Mouse (Mus musculus) heart, embryonic 11.5 days (tissue): ENCODE results near the gene Tbc1d5. TPM values are rescaled to one million over a fixed set of nuclear protein-coding genes. Genes with fewer than 3 reads are reported as not detected.

Experiments
- ATAC-seq: fragments of 200-750 bp; cut with Nextera tagmentation; replicated peaks from 2 replicates; pipeline ENCODE4 v1.8.0; 2017; ENCODE audit warnings: moderate library complexity; ENCODE audit not compliant: insufficient number of reproducible peaks, low FRiP score, low TSS enrichment
- H3K27ac ChIP-seq: fragments of 300-500 bp; sonication (generic); 2 replicates; pipeline ENCODE4 v1.5.1; 2014; ENCODE audit warnings: mild to moderate bottlenecking, low read depth, low read length
- H3K27me3 ChIP-seq: fragments of 300-500 bp; sonication (generic); 2 replicates; pipeline ENCODE4 v1.6.1; 2014; ENCODE audit warnings: mild to moderate bottlenecking, low read length, mixed read lengths; ENCODE audit not compliant: control insufficient read depth, insufficient read depth
- H3K36me3 ChIP-seq: fragments of 300-500 bp; sonication (generic); 2 replicates; pipeline ENCODE4 v1.6.1; 2014; ENCODE audit warnings: mild to moderate bottlenecking, low read length, moderate library complexity, mixed read lengths; ENCODE audit not compliant: control insufficient read depth, insufficient read depth
- H3K4me1 ChIP-seq: fragments of 300-500 bp; sonication (generic); 2 replicates; pipeline ENCODE4 v1.6.1; 2014; ENCODE audit warnings: low read length; ENCODE audit not compliant: control insufficient read depth, insufficient read depth
- H3K4me2 ChIP-seq: fragments of 300-500 bp; sonication (generic); 2 replicates; pipeline ENCODE4 v1.6.1; 2014; ENCODE audit warnings: mild to moderate bottlenecking, moderate library complexity
- H3K4me3 ChIP-seq: fragments of 300-500 bp; sonication (generic); 2 replicates; pipeline ENCODE4 v1.5.1; 2014; ENCODE audit warnings: low read depth, low read length
- H3K9ac ChIP-seq: fragments of 300-500 bp; sonication (generic); 2 replicates; pipeline ENCODE4 v1.6.1; 2014; ENCODE audit warnings: mild to moderate bottlenecking, low read depth, low read length, moderate library complexity
- H3K9me3 ChIP-seq: fragments of 300-500 bp; sonication (generic); replicated peaks from 2 replicates; pipeline ENCODE4 v1.6.1; 2016; ENCODE audit warnings: low read length; ENCODE audit not compliant: control insufficient read depth
- WGBS: fragments of 180-500 bp; shearing (Covaris S2); extraction: QIAGEN DNeasy Blood & Tissue Kit; methylation state at CpG from one replicate; pipeline ENCODE4 v1.1.7; 2014; ENCODE audit not compliant: insufficient replicate concordance; 5-methylcytosine and 5-hydroxymethylcytosine counted together
- polyA plus RNA-seq: library from polyadenylated mRNA; unstranded; fragments of >200 nt; fragmentation: Nextera tagmentation; extraction: Ambion mirVana; gene quantifications from 2 replicates; pipeline ENCODE4 v1.2.1, GENCODE M21; 2014

Gene Tbc1d5
- 9.3 and 9.7 TPM in 2 replicates for polyA plus RNA-seq

GRCm38 (mm10) chr17:51179195-51179953, at the start of gene Tbc1d5:
Gene Tbc1d5, minus strand, starts transcription at chr17:51179352.
- peak within 1 kb of the TSS; percentile 84 for H3K4me3 ChIP-seq
- H3K27ac ChIP-seq, result peak within 1 kb of the TSS; percentile 99
- ATAC-seq, result peak; percentile 99
- peak within 1 kb of the TSS; percentile 96 for H3K9ac ChIP-seq
- no peaks in the 10 kb centered on the region for H3K36me3 ChIP-seq
- no peaks in the 10 kb centered on the region for H3K27me3 ChIP-seq
- WGBS, result 2% methylated on average over 54 of the region's 54 CpGs
- H3K4me2 ChIP-seq, result peak within 1 kb of the TSS; percentile 84
- no peaks in the 10 kb centered on the region for H3K4me1 ChIP-seq
- no peaks in the 10 kb centered on the region for H3K9me3 ChIP-seq

- Histone ChIP-seq H3K27ac (no peak overlapping the region), H3K36me3 (no peaks in the 10 kb centered on the region), H3K9ac (no peak overlapping the region), H3K9me3 (no peaks in the 10 kb centered on the region), H3K4me2 (no peak overlapping the region), H3K4me1 (no peaks in the 10 kb centered on the region), H3K4me3 (no peak overlapping the region), H3K27me3 (no peaks in the 10 kb centered on the region)
- WGBS, result 77% methylated on average over 1 of the region's 1 CpGs
- ATAC-seq, result no peak
Observed at GRCm38 (mm10) chr17:51226056-51226455, 46.9 kb upstream of the Tbc1d5 start.

DNA sequence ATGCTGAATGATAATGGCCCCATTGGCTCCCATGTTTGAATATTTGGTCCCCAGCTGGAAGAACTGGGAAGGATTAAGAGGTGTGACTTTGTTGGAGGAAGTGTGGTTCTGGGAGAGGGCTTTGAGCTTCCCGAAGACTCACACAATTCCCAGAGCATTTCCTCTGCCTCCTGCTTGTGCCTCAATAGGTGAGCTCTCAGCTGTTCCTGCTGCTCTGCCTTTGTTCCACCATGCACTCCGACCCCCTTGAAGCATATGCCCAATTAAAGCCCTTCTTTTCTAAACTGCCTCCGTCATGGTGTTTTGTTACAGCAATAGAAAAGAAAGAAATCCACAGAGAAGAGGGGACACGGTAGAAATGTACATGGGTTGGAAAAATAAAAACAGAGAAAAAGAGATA, 44.0 kb upstream of the Tbc1d5 start:
- Histone ChIP-seq H3K9ac (no peak overlapping the region), H3K36me3 (no peaks in the 10 kb centered on the region), H3K27ac (no peak overlapping the region), H3K9me3 (no peaks in the 10 kb centered on the region), H3K4me3 (no peak overlapping the region), H3K4me2 (no peak overlapping the region), H3K27me3 (no peaks in the 10 kb centered on the region), H3K4me1 (no peaks in the 10 kb centered on the region)
- WGBS, result 29% methylated on average over 4 of the region's 4 CpGs
- ATAC-seq, result no peak

DNA sequence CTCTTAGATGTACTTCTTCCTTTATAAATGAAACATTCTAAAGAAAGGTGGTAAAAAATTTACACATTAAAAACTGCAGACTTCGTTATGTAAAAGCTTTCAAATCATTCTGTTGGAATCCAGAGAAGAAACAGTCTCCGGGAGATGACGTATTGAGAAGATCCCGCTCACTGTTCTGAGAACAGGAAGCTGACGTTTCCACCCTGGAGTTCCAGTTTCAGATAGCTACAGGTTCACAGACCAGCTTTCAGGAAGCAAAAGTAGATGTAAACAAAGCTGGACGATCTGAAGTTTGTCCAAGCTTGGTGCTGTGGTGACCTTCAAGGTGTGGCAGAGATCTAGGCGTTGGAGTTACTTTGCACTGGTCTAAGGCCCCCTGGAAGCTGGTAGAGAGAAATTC, 41.9 kb upstream of the Tbc1d5 start:
- WGBS, result 68% methylated on average over 7 of the region's 7 CpGs
- H3K9me3 ChIP-seq, result no peaks in the 10 kb centered on the region
- no peaks in the 10 kb centered on the region for H3K4me1 ChIP-seq
- H3K4me2 ChIP-seq, result no peak overlapping the region
- ATAC-seq, result no peak
- no peaks in the 10 kb centered on the region for H3K36me3 ChIP-seq
- no peaks in the 10 kb centered on the region for H3K27me3 ChIP-seq
- no peak overlapping the region for H3K4me3 ChIP-seq
- H3K27ac ChIP-seq, result no peak overlapping the region
- H3K9ac ChIP-seq, result no peak overlapping the region

DNA sequence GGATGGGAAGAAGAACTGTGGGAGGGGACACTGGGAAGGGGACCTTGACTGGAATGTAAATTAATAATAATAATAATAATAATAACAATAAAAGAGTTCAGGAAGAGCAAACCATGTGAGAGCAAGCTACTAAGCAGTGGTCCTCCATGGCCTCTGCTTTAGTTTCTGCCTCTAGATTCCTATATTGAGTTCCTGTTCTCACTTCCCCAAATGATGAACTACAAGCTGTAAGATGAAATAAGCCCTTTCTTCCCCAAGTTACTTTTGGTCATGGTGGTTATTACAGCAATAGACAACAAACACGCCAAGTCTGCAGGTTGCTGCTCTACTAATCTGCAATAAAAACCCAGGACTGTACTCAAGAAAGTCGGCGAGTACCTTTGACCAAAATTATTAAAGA, 40.7 kb upstream of the Tbc1d5 start:
- no peak overlapping the region for H3K27ac ChIP-seq
- 81% methylated on average over 3 of the region's 3 CpGs for WGBS

DNA sequence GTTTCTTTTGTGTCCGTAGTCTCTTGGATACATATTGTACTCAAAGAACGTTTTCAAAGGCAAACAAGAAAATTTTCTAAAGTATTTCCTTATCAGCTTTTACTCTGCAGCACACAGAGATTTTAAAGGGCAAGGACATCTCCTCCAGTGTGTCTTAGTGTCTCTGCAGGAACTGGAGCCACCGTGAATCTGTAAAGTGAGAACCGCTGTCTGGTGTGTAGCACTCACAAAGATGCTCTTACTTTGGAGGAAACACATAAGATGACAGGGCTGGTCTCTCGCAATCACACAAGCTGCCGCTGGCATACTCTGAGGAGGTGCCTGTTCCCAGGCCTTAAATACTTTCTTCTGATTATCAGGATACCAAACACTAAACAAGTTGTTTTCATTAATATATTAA, 37.3 kb upstream of the Tbc1d5 start:
- no peak for ATAC-seq
- H3K27me3 ChIP-seq, result no peaks in the 10 kb centered on the region
- no peak overlapping the region for H3K27ac ChIP-seq
- no peaks in the 10 kb centered on the region for H3K9me3 ChIP-seq
- no peak overlapping the region for H3K9ac ChIP-seq
- no peaks in the 10 kb centered on the region for H3K36me3 ChIP-seq
- no peak overlapping the region for H3K4me2 ChIP-seq
- no peaks in the 10 kb centered on the region for H3K4me1 ChIP-seq
- no peak overlapping the region for H3K4me3 ChIP-seq
- WGBS, result 83% methylated on average over 6 of the region's 6 CpGs

More for the DNA sequence above, 40.7 kb upstream of the Tbc1d5 start:
- Histone ChIP-seq H3K9ac (no peak overlapping the region), H3K4me2 (no peak overlapping the region), H3K4me1 (no peaks in the 10 kb centered on the region), H3K27me3 (no peaks in the 10 kb centered on the region), H3K9me3 (no peaks in the 10 kb centered on the region), H3K36me3 (no peaks in the 10 kb centered on the region), H3K4me3 (no peak overlapping the region)
- no peak for ATAC-seq

DNA sequence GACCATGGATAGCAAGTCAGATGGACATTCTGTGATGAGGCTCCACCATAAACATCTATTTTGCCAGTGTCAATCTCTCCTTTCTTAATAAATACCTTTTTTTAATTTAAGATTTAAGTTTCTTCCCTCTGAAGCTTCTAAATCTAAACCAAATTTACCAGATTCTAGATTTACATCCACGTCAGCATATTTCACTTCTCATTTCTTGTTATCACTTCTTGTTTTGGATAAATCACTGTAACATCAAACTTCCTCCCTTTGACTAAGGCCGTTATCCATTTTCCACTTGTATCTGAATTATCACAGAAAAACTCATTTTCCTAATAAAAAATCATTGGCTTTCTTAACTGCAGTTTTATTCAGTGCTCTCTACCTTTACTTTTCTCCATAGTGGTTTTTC, 30.4 kb upstream of the Tbc1d5 start:
- H3K27me3 ChIP-seq, result no peaks in the 10 kb centered on the region
- no peak overlapping the region for H3K4me2 ChIP-seq
- no peak overlapping the region for H3K27ac ChIP-seq
- no peak overlapping the region for H3K9ac ChIP-seq
- no peaks in the 10 kb centered on the region for H3K4me1 ChIP-seq
- no peaks in the 10 kb centered on the region for H3K36me3 ChIP-seq
- H3K9me3 ChIP-seq, result no peaks in the 10 kb centered on the region
- no peak overlapping the region for H3K4me3 ChIP-seq
- ATAC-seq, result no peak
- WGBS, result 83% methylated on average over 2 of the region's 2 CpGs

DNA sequence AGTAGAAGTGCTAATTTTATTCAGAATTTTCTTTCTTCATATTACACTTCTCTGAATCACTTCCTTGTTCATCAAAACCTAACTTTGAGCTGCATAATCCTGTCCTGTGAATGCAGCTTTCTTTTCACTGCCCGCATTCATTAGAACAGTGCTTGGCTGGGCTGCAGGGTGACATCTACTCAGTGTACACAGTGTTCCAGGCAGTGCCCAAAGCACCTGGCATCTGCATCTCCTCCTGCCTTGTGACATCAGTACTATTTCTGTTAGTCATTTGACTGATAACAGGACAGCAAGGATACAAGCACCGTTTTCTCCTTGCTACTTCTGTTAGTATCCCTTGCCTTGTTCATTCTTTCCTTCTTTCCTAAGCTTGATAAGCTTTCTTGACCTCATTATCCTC, 25.5 kb upstream of the Tbc1d5 start:
- H3K4me2 ChIP-seq, result no peak overlapping the region
- H3K4me3 ChIP-seq, result no peak overlapping the region
- no peaks in the 10 kb centered on the region for H3K36me3 ChIP-seq
- H3K9me3 ChIP-seq, result no peaks in the 10 kb centered on the region
- 58% methylated on average over 2 of the region's 2 CpGs for WGBS
- H3K27me3 ChIP-seq, result no peaks in the 10 kb centered on the region
- no peak overlapping the region for H3K9ac ChIP-seq
- ATAC-seq, result no peak
- no peaks in the 10 kb centered on the region for H3K4me1 ChIP-seq
- H3K27ac ChIP-seq, result no peak overlapping the region

DNA sequence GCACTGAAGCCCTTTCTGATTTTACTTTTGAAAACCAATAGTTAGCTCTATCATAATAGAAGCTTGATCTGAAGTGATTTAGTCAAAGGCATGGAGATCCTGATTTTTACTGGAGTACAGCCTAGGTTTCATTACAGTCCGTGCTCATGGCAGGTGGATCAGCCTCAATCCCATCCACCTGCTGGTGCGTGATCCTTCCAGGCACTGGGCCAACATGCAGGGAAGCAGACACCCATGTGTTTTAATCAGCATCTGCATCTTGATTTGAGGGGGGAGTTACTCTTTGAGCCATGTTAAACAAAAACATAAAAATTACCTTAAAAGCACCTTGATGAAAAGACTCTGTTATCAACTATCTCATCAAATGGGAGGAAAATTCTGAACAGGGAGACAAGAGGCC, 16.4 kb upstream of the Tbc1d5 start:
- H3K4me3 ChIP-seq, result no peak overlapping the region
- 80% methylated on average over 2 of the region's 2 CpGs for WGBS
- H3K9ac ChIP-seq, result no peak overlapping the region
- no peak overlapping the region for H3K4me2 ChIP-seq
- H3K27me3 ChIP-seq, result no peaks in the 10 kb centered on the region
- H3K9me3 ChIP-seq, result no peaks in the 10 kb centered on the region
- H3K27ac ChIP-seq, result no peak overlapping the region
- no peaks in the 10 kb centered on the region for H3K36me3 ChIP-seq
- no peak for ATAC-seq
- H3K4me1 ChIP-seq, result no peaks in the 10 kb centered on the region
